Mouse (Mus musculus): ENCODE measurements around the gene Pgs1.

Gene Pgs1

GRCm38 (mm10) chr11:118049641-118050040 is 63.5 kb downstream of the Pgs1 start:
- DNase-seq (ENCODE audit: low spot score): no peak

GRCm38 (mm10) chr11:118050174-118050573 is 64.1 kb downstream of the Pgs1 start:
- no peak for DNase-seq (ENCODE audit: low spot score)

- no peak for DNase-seq (ENCODE audit: low spot score)
Observed at GRCm38 (mm10) chr11:118058367-118058766, 72.3 kb downstream of the Pgs1 start.

GRCm38 (mm10) chr11:118058872-118059271 is 72.8 kb downstream of the Pgs1 start:
- no peak for DNase-seq (ENCODE audit: low spot score)

- DNase-seq (ENCODE audit: low spot score): no peak
Observed at GRCm38 (mm10) chr11:118060038-118060437, 73.9 kb downstream of the Pgs1 start.

- no peak for DNase-seq (ENCODE audit: low spot score)
Observed at GRCm38 (mm10) chr11:118067588-118067987, 81.5 kb downstream of the Pgs1 start.

GRCm38 (mm10) chr11:118068812-118069332 is 82.8 kb downstream of the Pgs1 start:
- no peak for DNase-seq (ENCODE audit: low spot score)

- DNase-seq (ENCODE audit: low spot score): no peak
Observed at GRCm38 (mm10) chr11:118071227-118071912, 85.3 kb downstream of the Pgs1 start.

Data from left cerebral cortex, adult 11 months (tissue).